Comparison of ENCODE assay signal across 25 mouse cellular contexts in genomic region chr5:142774771-142775170, GRCm38 (mm10).
"Had no signal": no experiment of that assay in that cellular context is flagged by ENCODE, and none has a peak within 500 bp of the region (broad histone marks: within the 10 kb centered on the region; RNA-seq: fewer than 3 reads in every experiment).

No protein-coding gene starts in this region.

- H3K9ac ChIP-seq: heart, embryonic 12.5 days; hindbrain, embryonic 14.5 days; intestine, embryonic 15.5 days; limb, embryonic 13.5 days; limb, embryonic 15.5 days; liver, embryonic 12.5 days; liver, embryonic 14.5 days had no signal

- ATAC-seq: hindbrain, embryonic 16.5 days; inflammation-experienced regulatory T-cells, adult 6 months; intestine, embryonic 15.5 days; intestine, postnatal 0 days; liver, embryonic 12.5 days had no signal

- DNase-seq: gastrocnemius, adult 2 months; gastrocnemius, postnatal 10 days; gastrocnemius, postnatal 25 days; heart, adult 18-20 months; heart, postnatal 10 days; heart, postnatal 4 days; kidney, adult 18-20 months; kidney, adult 8-10 months; kidney, postnatal 10 days; kidney, postnatal 25 days; layer of hippocampus, adult 9-11 months; layer of hippocampus, postnatal 36 days; left cerebral cortex, postnatal 4 days had no signal

- H3K4me2 ChIP-seq: heart, embryonic 12.5 days; hindbrain, embryonic 14.5 days; intestine, embryonic 15.5 days; limb, embryonic 13.5 days; limb, embryonic 15.5 days; liver, embryonic 12.5 days had no signal

- H3K4me3 ChIP-seq: gastrocnemius, adult 2 months; heart, embryonic 10.5 days; heart, embryonic 12.5 days; hindbrain, embryonic 10.5 days; intestine, embryonic 15.5 days; limb, embryonic 13.5 days; limb, embryonic 15.5 days; liver, embryonic 12.5 days had no signal

- H3K9me3 ChIP-seq: heart, embryonic 10.5 days; heart, embryonic 12.5 days; hindbrain, embryonic 10.5 days; intestine, embryonic 15.5 days; limb, embryonic 13.5 days; limb, embryonic 15.5 days; liver, embryonic 12.5 days had no signal

- H3K27me3 ChIP-seq: heart, embryonic 12.5 days; intestine, embryonic 15.5 days; limb, embryonic 13.5 days; limb, embryonic 15.5 days; liver, embryonic 12.5 days had no signal

- H3K27ac ChIP-seq: gastrocnemius, adult 2 months; heart, embryonic 10.5 days; hindbrain, embryonic 10.5 days; hindbrain, embryonic 14.5 days; intestine, embryonic 15.5 days; limb, embryonic 13.5 days; limb, embryonic 15.5 days; liver, embryonic 12.5 days; liver, embryonic 14.5 days had no signal
